8 mouse cellular contexts compared by ENCODE assay signal in genomic region chr4:82613606-82614465, GRCm38 (mm10).
A peak's percentile ranks its signal among the peaks of the same experiment; 100 is the strongest.
DNase-seq lines count a peak whose midpoint lies in the region; ATAC-seq and TF ChIP-seq lines count a peak whose summit lies in the region.

No protein-coding gene starts in this region.

- no peak overlapping the region for H3K4me3 ChIP-seq in midbrain, postnatal 0 days (ENCODE audit: low read depth, low read length)

- H3K9ac ChIP-seq in midbrain, postnatal 0 days (replicated peaks; ENCODE audit: low read length, poor library complexity, severe bottlenecking) = no peak overlapping the region

- no peak overlapping the region for H3K4me2 ChIP-seq in midbrain, postnatal 0 days (ENCODE audit: low read depth, low read length, poor library complexity, severe bottlenecking)

- H3K27ac ChIP-seq in midbrain, postnatal 0 days (ENCODE audit: low read depth, low read length) = no peak overlapping the region

- H3K36me3 ChIP-seq in midbrain, postnatal 0 days (ENCODE audit: insufficient read depth, low read length) = no peaks in the 10 kb centered on the region

- TF ChIP-seq CTCF in midbrain, postnatal 0 days (IDR thresholded peaks at IDR 0.05) = peak; percentile 81

- 20% methylated on average over 7 of the region's 7 CpGs for WGBS in midbrain, postnatal 0 days

- H3K27me3 ChIP-seq in midbrain, postnatal 0 days (ENCODE audit: insufficient read depth, low read length) = no peaks in the 10 kb centered on the region

- ATAC-seq in CD4-positive, CD25-positive, alpha-beta regulatory T cell, adult 4 months = no peak
- ATAC-seq in midbrain, postnatal 0 days (ENCODE audit: low FRiP score) = peak; percentile 83

- no peaks in the 10 kb centered on the region; the same call in 1 of the 2 replicates for H3K4me1 ChIP-seq in midbrain, postnatal 0 days (ENCODE audit: insufficient read depth, low read length)

- no peaks in the 10 kb centered on the region for H3K9me3 ChIP-seq in midbrain, postnatal 0 days (ENCODE audit: low read length)

- DNase-seq in CD4-positive, CD25-positive, alpha-beta regulatory T cell, adult 2 months (ENCODE audit: low read depth, low spot score) = peak; percentile 4
- DNase-seq in MN1 (ENCODE audit: low spot score) = peak; percentile 64
- peak; percentile 88 for DNase-seq in embryo, embryonic 11 days
- DNase-seq in heart, postnatal 4 days = peak; percentile 37
- DNase-seq in layer of hippocampus, postnatal 14 days (ENCODE audit: low spot score in 2 of 2) = peak; percentile 55 to 89
- peak; percentile 95 for DNase-seq in midbrain, postnatal 0 days (ENCODE audit: low spot score)
- no peak for DNase-seq in thymus, postnatal 10 days (ENCODE audit: low spot score in 2 of 2)

Comparison
In these comparisons a context has a peak if more than half of its experiments do, and no peak if none do; other contexts are left out.
1. DNase-seq: peak in CD4-positive, CD25-positive, alpha-beta regulatory T cell, adult 2 months (single experiment), MN1 (single experiment), embryo, embryonic 11 days (single experiment), heart, postnatal 4 days (single experiment), layer of hippocampus, postnatal 14 days (2 of 2) and midbrain, postnatal 0 days (single experiment); none in thymus, postnatal 10 days (0 of 2).